Comparison of ENCODE assay signal across 21 mouse cellular contexts in the genomic region with DNA sequence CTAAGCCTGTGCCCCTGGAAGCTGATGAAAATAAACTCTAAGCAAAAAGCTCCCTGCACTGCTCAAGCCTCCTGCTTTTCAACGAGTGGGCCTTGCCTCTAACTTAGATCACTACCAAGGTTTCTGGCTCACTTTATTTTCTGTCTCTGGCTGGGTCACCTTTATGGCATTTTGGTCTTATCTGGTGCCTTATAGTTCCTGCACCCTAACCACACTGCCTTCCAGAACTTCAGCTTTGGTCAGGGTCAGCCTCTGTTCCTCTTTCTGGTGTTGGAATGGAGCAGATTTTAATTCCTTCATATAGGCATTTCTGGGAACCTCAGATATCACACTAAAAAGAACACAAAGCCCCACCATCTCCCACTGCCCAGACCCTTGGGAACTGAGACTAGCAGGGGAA. TPM values are rescaled to one million over a fixed set of nuclear protein-coding genes. Genes with fewer than 3 reads are reported as not detected.
"Had no signal": no experiment of that assay in that cellular context is flagged by ENCODE, and none has a peak within 500 bp of the region (broad histone marks: within the 10 kb centered on the region; RNA-seq: fewer than 3 reads in every experiment).

No protein-coding gene starts in this region.

- H3K4me1 ChIP-seq: stomach, embryonic 15.5 days had no signal

- H3K9ac ChIP-seq: liver, embryonic 14.5 days; stomach, embryonic 15.5 days had no signal

- H3K9me3 ChIP-seq: midbrain, embryonic 10.5 days; stomach, embryonic 15.5 days had no signal

- H3K27me3 ChIP-seq: stomach, embryonic 15.5 days had no signal

- DNase-seq: kidney, adult 9 months; kidney, postnatal 36 days; layer of hippocampus, adult 9-11 months; layer of hippocampus, postnatal 36 days; left cerebral cortex, postnatal 4 days; lung, adult 2 months; lung, postnatal 36 days; right cerebral cortex, postnatal 14 days; thymus, adult 2 months; thymus, postnatal 36 days had no signal

- H3K4me3 ChIP-seq: midbrain, embryonic 10.5 days; stomach, embryonic 15.5 days had no signal

- H3K27ac ChIP-seq: kidney, postnatal 0 days; liver, embryonic 14.5 days; midbrain, embryonic 10.5 days; stomach, embryonic 15.5 days had no signal

- H3K4me2 ChIP-seq: stomach, embryonic 15.5 days had no signal

- H3K36me3 ChIP-seq: midbrain, embryonic 10.5 days; stomach, embryonic 15.5 days had no signal

- ATAC-seq: intestine, embryonic 16.5 days; lung, postnatal 0 days; midbrain, embryonic 16.5 days had no signal

RNA-seq across cellular contexts. Expression of gene Itprid1, which starts 34.0 kb away (rescaled TPM):
- total RNA-seq: liver, adult 2 months; megakaryocyte, adult 5-6 weeks had no signal
- polyA plus RNA-seq: intestine, embryonic 16.5 days; liver, adult 2 months; liver, embryonic 14.5 days; midbrain, embryonic 10.5 days; spleen, adult 2 months; testis, adult 2 months had no signal
